In the genomic region with DNA sequence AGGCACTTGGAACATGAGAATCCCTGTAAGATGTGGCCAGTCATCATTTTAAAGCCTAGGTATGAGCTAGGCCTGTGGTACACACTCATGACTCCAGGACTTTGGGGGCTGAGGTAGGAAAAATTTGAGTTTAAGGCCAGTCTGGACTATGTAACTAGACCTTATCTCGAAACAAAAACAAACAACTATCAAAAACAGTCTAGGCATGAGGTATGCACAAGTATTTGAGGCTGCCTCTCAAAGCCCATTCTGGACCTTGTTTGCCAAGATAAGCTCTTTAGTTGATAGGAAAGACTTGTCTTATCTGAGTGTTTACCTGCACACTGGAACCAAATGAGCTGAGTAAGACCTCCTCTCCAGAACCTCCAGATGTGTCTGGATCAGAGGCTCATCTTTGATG, we compare ENCODE assay signal across 25 mouse cellular contexts.
"Had no signal": no experiment of that assay in that cellular context is flagged by ENCODE, and none has a peak within 500 bp of the region (broad histone marks: within the 10 kb centered on the region; RNA-seq: fewer than 3 reads in every experiment).

No protein-coding gene starts in this region.

- H3K9me3 ChIP-seq: heart, embryonic 10.5 days; heart, embryonic 12.5 days; hindbrain, embryonic 10.5 days; hindbrain, embryonic 12.5 days; kidney, embryonic 15.5 days; limb, embryonic 13.5 days; limb, embryonic 15.5 days; liver, embryonic 12.5 days had no signal

- H3K4me2 ChIP-seq: heart, embryonic 12.5 days; hindbrain, embryonic 12.5 days; hindbrain, embryonic 14.5 days; kidney, embryonic 15.5 days; limb, embryonic 13.5 days; limb, embryonic 15.5 days; liver, embryonic 12.5 days had no signal

- H3K27ac ChIP-seq: gastrocnemius, adult 2 months; heart, embryonic 10.5 days; hindbrain, embryonic 10.5 days; hindbrain, embryonic 12.5 days; hindbrain, embryonic 14.5 days; hindbrain, postnatal 0 days; kidney, embryonic 15.5 days; kidney, postnatal 0 days; layer of hippocampus, adult 2 months; left cerebral cortex, adult 2 months; limb, embryonic 13.5 days; limb, embryonic 15.5 days; liver, embryonic 12.5 days had no signal

- H3K36me3 ChIP-seq: heart, embryonic 10.5 days; heart, embryonic 12.5 days; hindbrain, embryonic 10.5 days; hindbrain, embryonic 12.5 days; kidney, embryonic 15.5 days; limb, embryonic 13.5 days; limb, embryonic 15.5 days; liver, embryonic 12.5 days had no signal

- H3K4me1 ChIP-seq: heart, embryonic 10.5 days; hindbrain, embryonic 10.5 days; hindbrain, embryonic 12.5 days; liver, embryonic 12.5 days had no signal

- H3K27me3 ChIP-seq: heart, embryonic 12.5 days; hindbrain, embryonic 12.5 days; limb, embryonic 15.5 days had no signal

- DNase-seq: gastrocnemius, adult 2 months; gastrocnemius, postnatal 10 days; gastrocnemius, postnatal 25 days; heart, adult 18-20 months; heart, postnatal 10 days; heart, postnatal 4 days; kidney, adult 11 months; kidney, adult 2 months; kidney, adult 9 months; kidney, postnatal 14 days; kidney, postnatal 36 days had no signal

- ATAC-seq: hindbrain, postnatal 0 days; intestine, embryonic 16.5 days; liver, embryonic 12.5 days had no signal

- H3K4me3 ChIP-seq: gastrocnemius, adult 2 months; heart, embryonic 10.5 days; heart, embryonic 12.5 days; hindbrain, embryonic 10.5 days; hindbrain, embryonic 12.5 days; kidney, embryonic 15.5 days; layer of hippocampus, adult 2 months; left cerebral cortex, adult 2 months; limb, embryonic 13.5 days; limb, embryonic 15.5 days; liver, embryonic 12.5 days had no signal

- H3K9ac ChIP-seq: heart, embryonic 12.5 days; hindbrain, embryonic 12.5 days; hindbrain, embryonic 14.5 days; kidney, embryonic 15.5 days; limb, embryonic 13.5 days; limb, embryonic 15.5 days; liver, embryonic 12.5 days had no signal
